Mouse (Mus musculus): ENCODE measurements around the gene Aig1. TPM values are rescaled to one million over a fixed set of nuclear protein-coding genes. Genes with fewer than 3 reads are reported as not detected.

Aig1 gene
- polyA plus RNA-seq, 1 experiment from 2014 or later = 81.4 TPM

DNA sequence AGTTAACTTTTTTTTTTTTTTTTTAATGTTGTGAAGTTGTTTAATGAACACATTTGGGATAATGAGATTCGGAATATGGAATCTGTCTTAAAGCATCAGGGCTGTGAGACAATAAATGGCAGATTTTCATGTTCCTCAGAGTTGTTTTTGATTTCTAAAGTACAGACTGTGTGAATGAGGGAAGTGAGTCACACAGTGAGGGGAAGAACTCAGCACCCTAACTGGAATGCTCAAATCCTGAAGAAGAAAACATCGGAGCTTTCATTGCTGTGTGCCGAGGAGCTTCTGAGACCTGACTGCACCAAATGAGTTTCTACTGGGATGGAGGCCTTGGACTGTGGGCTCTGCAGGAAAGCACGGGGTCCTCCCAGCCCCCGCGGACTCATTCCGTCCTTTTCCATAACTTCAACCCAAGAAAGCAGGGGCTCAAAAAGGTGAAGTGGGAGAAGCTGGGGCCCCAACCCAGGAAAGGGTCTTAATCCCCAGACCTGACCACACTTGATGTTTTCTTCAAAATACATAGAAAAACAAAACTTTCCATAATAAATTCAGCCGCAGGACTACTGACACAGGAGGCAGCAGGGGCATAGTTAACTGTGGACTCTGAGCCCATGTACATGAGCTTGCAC lies 181.5 kb downstream of the Aig1 start:
- no peak for ATAC-seq (ENCODE audit: low read depth)
- no peaks in the 10 kb centered on the region for H3K27me3 ChIP-seq
- 94% methylated on average over 8 of the region's 8 CpGs for WGBS
- H3K4me1 ChIP-seq (replicated peaks) = peaks cover 11% of the 10 kb centered on the region
- no peak overlapping the region for H3K4me2 ChIP-seq
- no peak overlapping the region for H3K27ac ChIP-seq (replicated peaks)
- H3K9me3 ChIP-seq = no peaks in the 10 kb centered on the region
- H3K9ac ChIP-seq = no peak overlapping the region
- no peak overlapping the region for H3K4me3 ChIP-seq
- no peaks in the 10 kb centered on the region for H3K36me3 ChIP-seq

DNA sequence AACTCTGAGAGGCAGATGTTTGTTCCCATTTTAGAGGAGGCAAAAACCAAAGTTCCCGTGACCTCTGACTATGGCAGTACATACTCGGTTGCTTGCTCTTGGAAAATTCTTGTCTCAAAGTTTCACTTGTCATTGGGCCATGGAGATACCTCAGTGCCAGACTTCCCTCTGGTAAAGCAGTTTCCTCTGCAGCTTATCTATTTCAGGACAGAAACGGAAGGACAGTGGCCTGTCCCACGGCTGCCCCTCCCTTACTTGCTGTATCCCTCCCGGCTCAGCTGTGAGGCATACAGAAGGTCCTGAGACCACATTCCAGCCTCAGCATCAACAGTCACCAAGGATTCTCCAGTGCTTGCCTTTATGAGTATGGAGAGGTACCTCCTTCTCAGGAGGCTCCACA lies 182.7 kb downstream of the Aig1 start:
- Histone ChIP-seq H3K9ac (no peak overlapping the region), H3K4me3 (no peak overlapping the region), H3K9me3 (no peaks in the 10 kb centered on the region), H3K4me2 (no peak overlapping the region), H3K27ac (replicated peaks) (no peak overlapping the region), H3K27me3 (no peaks in the 10 kb centered on the region), H3K36me3 (no peaks in the 10 kb centered on the region), H3K4me1 (replicated peaks) (peaks cover 11% of the 10 kb centered on the region)
- 84% methylated on average over 5 of the region's 5 CpGs for WGBS
- no peak for ATAC-seq (ENCODE audit: low read depth)

DNA sequence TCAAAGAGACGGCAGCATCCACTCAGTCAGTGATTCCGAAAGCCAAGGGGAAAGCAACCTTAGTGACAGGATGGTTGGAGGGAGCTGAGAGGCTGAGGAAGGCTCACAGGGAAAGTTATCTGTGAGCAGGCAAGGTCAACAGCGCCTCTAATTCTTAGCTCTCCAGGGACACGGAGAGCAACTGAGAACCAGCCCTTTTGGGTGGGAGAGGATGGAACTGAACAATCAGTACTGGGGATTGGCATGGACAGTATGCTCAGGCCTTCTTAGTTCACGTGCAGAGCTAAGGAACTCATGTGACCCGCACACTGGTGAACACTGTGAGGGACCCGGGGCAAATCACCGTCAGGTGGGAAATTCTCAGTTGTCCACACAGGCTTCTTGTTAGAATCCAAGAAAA lies 183.4 kb downstream of the Aig1 start:
- no peak overlapping the region for H3K4me3 ChIP-seq
- no peak overlapping the region for H3K27ac ChIP-seq (replicated peaks)
- H3K4me2 ChIP-seq = no peak overlapping the region
- WGBS = 88% methylated on average over 8 of the region's 8 CpGs
- peaks cover 11% of the 10 kb centered on the region for H3K4me1 ChIP-seq (replicated peaks)
- no peak for ATAC-seq (ENCODE audit: low read depth)
- H3K9ac ChIP-seq = no peak overlapping the region
- H3K9me3 ChIP-seq = no peaks in the 10 kb centered on the region
- no peaks in the 10 kb centered on the region for H3K36me3 ChIP-seq
- no peaks in the 10 kb centered on the region for H3K27me3 ChIP-seq

DNA sequence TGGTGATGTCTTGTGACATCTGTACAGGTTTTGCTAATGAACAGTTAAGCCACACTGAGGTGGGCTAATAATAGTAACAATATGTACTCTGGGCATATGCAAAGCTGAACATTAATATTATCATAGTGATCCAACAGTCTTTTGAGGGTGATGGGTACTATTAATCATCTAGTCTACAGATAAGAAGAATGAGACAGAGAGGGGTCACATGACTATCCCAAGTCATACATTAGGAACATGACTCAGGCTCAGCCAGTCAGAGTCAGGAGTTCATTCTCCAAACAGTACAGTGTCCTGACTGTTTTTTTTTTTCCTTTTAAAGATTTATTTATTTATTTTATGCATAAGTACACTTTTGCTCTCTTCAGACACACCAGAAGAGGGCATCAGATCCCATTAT lies 184.3 kb downstream of the Aig1 start:
- no peak overlapping the region for H3K4me2 ChIP-seq

DNA sequence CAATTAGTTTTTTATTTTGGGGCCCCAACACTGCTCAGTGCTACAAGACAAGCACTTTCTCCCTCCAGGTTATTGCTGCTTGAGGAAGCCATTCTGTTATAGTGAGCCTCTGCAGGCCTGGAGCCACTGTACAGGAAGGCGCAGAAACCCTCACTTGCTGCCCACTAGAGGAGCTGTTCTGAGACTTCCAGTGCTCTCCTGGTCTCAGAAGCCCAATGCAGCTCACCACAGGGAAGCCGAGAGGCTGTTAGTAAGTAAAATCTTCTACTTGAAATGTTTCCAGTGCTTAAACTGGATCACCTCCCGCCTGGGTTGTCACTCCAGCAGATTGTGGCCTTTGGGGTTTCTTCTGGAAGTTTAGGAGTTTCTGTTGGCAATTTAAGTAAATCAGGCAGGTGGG lies 186.2 kb downstream of the Aig1 start:
- H3K27me3 ChIP-seq = no peaks in the 10 kb centered on the region
- H3K9ac ChIP-seq = no peak overlapping the region
- H3K9me3 ChIP-seq = no peaks in the 10 kb centered on the region
- H3K36me3 ChIP-seq = no peaks in the 10 kb centered on the region
- no peak overlapping the region for H3K27ac ChIP-seq (replicated peaks)
- H3K4me1 ChIP-seq (replicated peaks) = peaks cover 6% of the 10 kb centered on the region; the same call in 1 of the 2 replicates
- no peak for ATAC-seq (ENCODE audit: low read depth)
- no peak overlapping the region for H3K4me3 ChIP-seq
- WGBS = 54% methylated on average over 3 of the region's 3 CpGs
- H3K4me2 ChIP-seq = no peak overlapping the region

More for the DNA sequence above, 184.3 kb downstream of the Aig1 start:
- peaks cover 11% of the 10 kb centered on the region for H3K4me1 ChIP-seq (replicated peaks)
- H3K9me3 ChIP-seq = no peaks in the 10 kb centered on the region
- H3K36me3 ChIP-seq = no peaks in the 10 kb centered on the region
- no peak for ATAC-seq (ENCODE audit: low read depth)
- H3K27me3 ChIP-seq = no peaks in the 10 kb centered on the region
- H3K9ac ChIP-seq = no peak overlapping the region
- no peak overlapping the region for H3K27ac ChIP-seq (replicated peaks)
- no peak overlapping the region for H3K4me3 ChIP-seq

DNA sequence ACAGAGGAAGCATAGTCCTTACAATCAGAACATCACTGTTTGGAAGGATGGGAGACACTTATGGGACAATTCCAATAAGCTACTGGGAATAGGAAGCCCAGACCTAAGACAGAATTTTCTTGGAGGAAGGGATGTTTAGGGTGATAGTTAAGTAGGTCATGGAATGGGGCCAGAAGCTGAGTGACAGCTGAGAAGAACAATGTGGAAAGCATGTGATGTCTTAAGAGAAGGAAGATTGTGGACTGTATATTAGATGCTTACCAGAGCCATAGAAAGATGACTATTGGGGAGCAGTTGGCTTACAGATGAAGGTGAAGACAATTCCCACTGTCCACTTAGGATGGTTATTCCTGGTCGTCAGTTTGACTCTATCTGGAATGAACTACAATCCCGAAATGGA lies 191.3 kb downstream of the Aig1 start:
- H3K9ac ChIP-seq = no peak overlapping the region
- no peak overlapping the region for H3K4me2 ChIP-seq
- H3K9me3 ChIP-seq = no peaks in the 10 kb centered on the region
- no peaks in the 10 kb centered on the region for H3K27me3 ChIP-seq
- H3K27ac ChIP-seq (replicated peaks) = no peak overlapping the region
- no peaks in the 10 kb centered on the region for H3K36me3 ChIP-seq
- no peaks in the 10 kb centered on the region; the same call in 1 of the 2 replicates for H3K4me1 ChIP-seq (replicated peaks)
- WGBS = 95% methylated on average over 2 of the region's 2 CpGs
- H3K4me3 ChIP-seq = no peak overlapping the region
- ATAC-seq (ENCODE audit: low read depth) = no peak

DNA sequence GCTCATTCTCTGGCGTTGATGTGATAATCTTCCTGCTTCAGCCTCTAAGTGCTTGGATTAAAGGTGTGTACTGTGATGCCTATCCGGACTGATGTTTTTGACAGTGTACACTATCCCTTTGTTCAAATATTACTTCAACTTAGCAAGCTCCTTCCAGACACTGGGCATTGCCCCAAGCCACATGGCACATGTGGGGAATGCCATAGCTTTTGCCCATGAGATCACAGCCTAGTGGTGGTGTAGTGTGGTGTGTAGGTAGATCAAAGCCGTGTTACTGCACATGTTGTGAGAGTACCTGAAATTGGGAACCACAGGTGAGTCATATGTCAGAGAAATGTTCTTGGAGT lies 193.8 kb downstream of the Aig1 start:
- no peak overlapping the region for H3K4me3 ChIP-seq
- no peak overlapping the region for H3K4me2 ChIP-seq
- H3K36me3 ChIP-seq = no peaks in the 10 kb centered on the region
- H3K27ac ChIP-seq (replicated peaks) = no peak overlapping the region
- WGBS = 76% methylated on average over 3 of the region's 3 CpGs
- H3K27me3 ChIP-seq = no peaks in the 10 kb centered on the region
- no peaks in the 10 kb centered on the region; the same call in 1 of the 2 replicates for H3K4me1 ChIP-seq (replicated peaks)
- no peak overlapping the region for H3K9ac ChIP-seq
- no peaks in the 10 kb centered on the region for H3K9me3 ChIP-seq
- ATAC-seq (ENCODE audit: low read depth) = no peak

DNA sequence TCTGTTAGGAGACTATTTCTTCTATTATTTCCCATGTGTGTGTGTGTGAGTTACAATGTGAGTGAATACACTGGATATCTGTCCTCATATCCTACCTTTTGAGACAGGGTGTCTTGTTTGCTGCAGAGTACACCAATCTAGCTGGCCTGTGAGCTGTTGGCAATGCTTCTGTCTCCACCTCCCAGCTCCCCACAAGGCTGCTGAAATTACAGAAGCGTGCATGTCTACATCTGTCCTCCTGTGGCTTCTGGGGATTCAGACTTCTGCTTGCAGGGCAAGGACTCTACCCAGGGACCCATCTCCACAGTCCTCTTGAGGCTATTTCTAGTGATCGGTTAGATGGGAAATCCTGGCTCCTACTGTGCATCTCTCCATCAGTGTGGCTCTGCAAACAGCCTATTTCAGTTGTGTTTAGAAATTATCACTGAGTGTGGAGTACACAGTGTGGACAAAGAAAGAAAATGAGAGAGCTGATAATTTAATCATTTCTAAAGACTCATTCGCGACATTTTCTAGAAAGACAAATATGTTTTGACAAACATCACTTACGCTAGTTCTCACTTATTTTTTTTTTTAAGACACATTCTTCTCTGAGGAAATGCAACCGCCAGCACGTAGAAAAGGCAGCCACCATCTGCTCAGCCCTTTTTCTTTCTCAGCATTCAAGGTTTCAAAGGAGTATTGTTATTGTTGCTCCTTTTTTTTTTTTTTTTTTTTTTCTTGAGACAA lies 194.3 kb downstream of the Aig1 start:
- Histone ChIP-seq H3K36me3 (no peaks in the 10 kb centered on the region), H3K4me3 (no peak overlapping the region), H3K4me2 (no peak overlapping the region), H3K9ac (no peak overlapping the region), H3K27ac (replicated peaks) (0 out of 2 replicates have a peak overlapping the region, but pooled peaks have one; percentile 18), H3K9me3 (no peaks in the 10 kb centered on the region), H3K4me1 (replicated peaks) (no peaks in the 10 kb centered on the region; the same call in 1 of the 2 replicates), H3K27me3 (no peaks in the 10 kb centered on the region)
- 66% methylated on average over 7 of the region's 7 CpGs for WGBS
- 0 out of 2 replicates have a peak, but pooled peaks have one; percentile 50 for ATAC-seq (ENCODE audit: low read depth)

DNA sequence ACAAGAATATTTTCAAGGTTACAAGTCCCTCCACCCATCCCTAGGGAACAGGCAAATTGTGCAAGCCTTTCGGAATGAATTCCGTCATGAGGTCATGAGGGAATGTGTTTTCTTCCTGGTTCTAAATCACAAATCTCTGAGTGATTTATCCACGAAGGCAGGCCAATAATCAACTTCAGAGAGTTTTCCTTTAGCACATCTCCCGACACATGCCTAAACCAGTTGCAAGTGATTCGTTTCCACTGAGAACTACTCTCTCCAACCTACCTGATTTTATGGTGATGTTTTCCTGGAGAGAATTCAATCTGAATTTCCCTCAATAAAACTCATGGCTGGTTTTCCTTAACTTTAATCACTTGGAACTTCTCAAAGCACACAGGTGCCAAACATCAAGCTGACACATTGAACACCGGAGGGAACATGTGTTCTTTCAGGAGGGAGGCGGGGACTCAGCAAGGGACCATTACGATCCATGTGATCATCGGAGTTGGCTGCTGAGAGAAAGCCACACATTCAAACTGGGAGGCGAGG lies 201.5 kb downstream of the Aig1 start:
- Histone ChIP-seq H3K4me3 (no peak overlapping the region), H3K27me3 (no peaks in the 10 kb centered on the region), H3K9me3 (no peaks in the 10 kb centered on the region), H3K4me2 (no peak overlapping the region), H3K27ac (replicated peaks) (no peak overlapping the region), H3K4me1 (replicated peaks) (no peaks in the 10 kb centered on the region), H3K9ac (no peak overlapping the region), H3K36me3 (no peaks in the 10 kb centered on the region)
- no peak for ATAC-seq (ENCODE audit: low read depth)
- 77% methylated on average over 10 of the region's 10 CpGs for WGBS

DNA sequence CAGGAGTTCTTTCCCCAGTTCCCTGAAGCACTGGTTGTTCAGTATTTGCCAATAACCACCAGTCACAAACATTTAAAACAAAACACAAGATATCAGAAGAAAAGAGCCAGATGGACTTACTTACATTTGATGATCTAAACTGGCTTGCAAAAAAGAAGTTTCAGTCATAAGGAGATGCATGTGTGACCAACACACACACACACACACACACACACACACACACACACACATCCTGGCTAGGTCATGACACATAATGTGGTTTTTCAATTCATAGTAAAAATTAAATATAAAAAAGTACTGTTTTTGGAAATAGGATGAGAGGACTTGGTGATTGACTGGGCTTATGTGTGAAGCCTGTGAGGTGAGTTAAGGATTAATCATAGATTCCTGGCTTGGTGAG lies 205.3 kb downstream of the Aig1 start:
- H3K36me3 ChIP-seq = no peaks in the 10 kb centered on the region
- no peak overlapping the region for H3K4me2 ChIP-seq
- no peak for ATAC-seq (ENCODE audit: low read depth)
- no peak overlapping the region for H3K9ac ChIP-seq
- H3K4me3 ChIP-seq = no peak overlapping the region
- H3K4me1 ChIP-seq (replicated peaks) = no peaks in the 10 kb centered on the region
- H3K9me3 ChIP-seq = no peaks in the 10 kb centered on the region
- no peaks in the 10 kb centered on the region for H3K27me3 ChIP-seq
- H3K27ac ChIP-seq (replicated peaks) = no peak overlapping the region

DNA sequence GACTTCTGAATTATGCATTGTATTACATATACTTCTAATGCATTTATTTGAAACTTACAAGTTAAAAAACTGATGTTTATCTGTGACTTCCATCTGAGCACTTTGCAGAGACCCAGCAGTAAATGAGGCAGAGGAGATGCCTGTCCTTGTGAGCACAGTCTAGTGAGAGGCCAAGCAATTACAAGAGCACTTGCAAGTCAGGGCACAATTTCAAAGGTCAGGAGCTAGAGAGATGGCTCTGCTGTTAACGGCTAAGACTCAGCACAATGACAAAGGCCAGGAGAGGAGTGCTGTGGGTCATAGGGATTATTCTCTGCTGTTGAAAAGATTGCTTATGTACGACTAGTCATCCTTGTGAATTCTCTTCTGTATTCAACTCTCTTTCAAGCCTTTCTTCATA lies 209.0 kb downstream of the Aig1 start:
- ATAC-seq (ENCODE audit: low read depth) = no peak

DNA sequence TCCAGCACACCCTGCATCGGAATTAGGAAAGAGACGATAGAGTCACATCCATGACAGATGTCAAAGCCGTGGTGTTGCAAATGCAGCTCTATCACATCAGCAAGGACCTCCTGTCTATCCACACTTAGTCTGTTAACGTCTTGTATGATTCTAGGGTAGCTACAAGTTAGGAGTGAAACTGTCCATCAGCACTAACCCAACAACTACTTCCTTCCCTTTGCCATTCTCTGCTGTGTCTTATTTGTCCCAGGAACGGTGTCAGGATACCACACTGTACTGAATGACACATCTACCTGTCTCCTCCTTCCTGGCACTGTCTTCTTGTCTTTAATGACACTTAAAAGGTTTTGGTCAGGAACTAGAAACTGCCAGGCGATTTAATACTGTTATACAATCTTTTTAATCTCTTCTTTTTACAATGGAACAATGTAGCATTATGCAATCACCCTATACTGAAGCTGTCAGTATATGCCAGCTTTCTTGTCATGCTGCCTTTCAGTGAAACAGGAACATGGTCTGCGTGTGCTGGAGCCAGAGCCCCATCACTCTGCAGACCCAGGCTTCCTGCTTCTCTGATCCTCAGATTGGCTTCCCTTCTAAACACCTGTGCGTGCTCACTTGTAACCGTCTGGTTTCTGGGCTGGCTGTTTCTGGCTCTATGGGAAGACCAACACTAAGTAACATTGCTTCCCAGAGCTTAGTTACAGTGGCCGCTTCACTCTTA lies 214.9 kb downstream of the Aig1 start:
- no peaks in the 10 kb centered on the region for H3K27me3 ChIP-seq
- ATAC-seq (ENCODE audit: low read depth) = peak; percentile 23; the same call in 1 of the 2 replicates
- WGBS = 85% methylated on average over 10 of the region's 10 CpGs
- no peaks in the 10 kb centered on the region for H3K9me3 ChIP-seq
- H3K4me1 ChIP-seq (replicated peaks) = peaks cover 6% of the 10 kb centered on the region; the same call in 1 of the 2 replicates
- H3K27ac ChIP-seq (replicated peaks) = no peak overlapping the region; the same call in 1 of the 2 replicates
- H3K36me3 ChIP-seq = no peaks in the 10 kb centered on the region
- no peak overlapping the region for H3K9ac ChIP-seq
- H3K4me3 ChIP-seq = no peak overlapping the region
- H3K4me2 ChIP-seq = no peak overlapping the region

More for the DNA sequence above, 209.0 kb downstream of the Aig1 start:
- Histone ChIP-seq H3K4me1 (replicated peaks) (no peaks in the 10 kb centered on the region), H3K9me3 (no peaks in the 10 kb centered on the region), H3K36me3 (no peaks in the 10 kb centered on the region), H3K27me3 (no peaks in the 10 kb centered on the region), H3K4me3 (no peak overlapping the region), H3K27ac (replicated peaks) (no peak overlapping the region), H3K4me2 (no peak overlapping the region), H3K9ac (no peak overlapping the region)
- 21% methylated on average over 2 of the region's 2 CpGs for WGBS

Data from neural tube, embryonic 13.5 days (tissue).